Mouse (Mus musculus) heart, adult 9 months (tissue): ENCODE measurements around the gene Capns1.
"Not testable (repeated sequence)": the region's sequence is repeated elsewhere in the genome, so short reads cannot be mapped to it uniquely, and the experiment has no call there.

Experiments
- DNase-seq, 2 experiments: peaks; one replicate each; pipeline ENCODE4 v3.0.0; 2022; ENCODE audit warnings: low spot score in 2 of 2

The Capns1 gene

DNA sequence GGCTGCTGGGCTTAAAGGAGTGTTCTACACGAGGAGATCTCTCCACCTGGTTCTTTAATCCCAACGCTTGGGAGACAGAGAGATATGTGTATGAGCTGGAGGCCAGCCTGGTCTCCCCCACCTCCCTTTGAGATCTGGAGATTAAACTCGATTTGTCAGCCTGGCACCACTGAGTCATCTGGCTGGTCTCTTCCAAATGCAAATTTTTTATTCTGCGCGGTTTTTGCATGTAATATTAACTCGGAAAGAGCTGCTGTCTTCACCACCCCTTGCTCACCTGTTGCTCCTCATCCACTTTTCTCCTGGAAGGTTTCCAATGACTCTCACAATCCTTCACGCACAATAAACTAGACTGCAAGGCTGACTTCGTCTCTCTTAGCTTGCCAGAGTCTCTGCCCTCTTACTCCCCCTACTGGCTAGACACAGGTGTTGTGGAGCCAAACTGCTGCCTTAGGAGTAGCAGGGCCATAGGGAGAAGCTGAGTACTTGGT lies at the start of gene Capns1:
Gene Capns1 (minus strand): TSS at position 331 of the 491 bp plus-strand sequence.
- DNase-seq = peak in 1 of 2 experiments; percentile 63

- DNase-seq = not testable (repeated sequence)
Observed at GRCm38 (mm10) chr7:30237374-30237773, 38.8 kb upstream of the Capns1 start.

DNA sequence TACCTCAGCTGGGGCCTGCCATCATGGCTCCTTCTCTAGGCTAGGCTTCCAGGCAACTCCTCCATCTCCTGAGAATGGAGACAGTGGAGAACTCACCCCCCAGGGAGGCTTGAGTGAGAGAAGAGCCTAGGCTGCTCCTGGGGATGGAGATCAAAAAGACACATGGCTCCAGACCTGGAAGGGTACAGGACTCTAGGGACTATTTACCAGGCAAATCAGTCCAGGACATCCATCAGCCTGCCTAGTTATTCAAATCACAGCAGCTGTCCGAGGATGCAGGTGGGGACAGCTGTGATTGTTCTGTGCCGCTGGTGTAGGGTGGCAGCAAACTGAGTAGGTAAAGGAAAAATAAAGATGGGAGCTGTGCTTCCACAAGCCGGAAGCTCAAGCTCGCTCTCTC lies 37.0 kb upstream of the Capns1 start, which contains the start of gene Ovol3:
Gene Ovol3 (minus strand): TSS at position 101 of the 400 bp plus-strand sequence.
- no peak for DNase-seq

GRCm38 (mm10) chr7:30235091-30235490 lies 36.5 kb upstream of the Capns1 start:
- no peak for DNase-seq

GRCm38 (mm10) chr7:30234276-30234858 lies 35.8 kb upstream of the Capns1 start:
- no peak for DNase-seq

GRCm38 (mm10) chr7:30233387-30233786 lies 34.8 kb upstream of the Capns1 start:
- DNase-seq = no peak

- DNase-seq = peak; percentile 27 to 36
Observed at GRCm38 (mm10) chr7:30232631-30233148, 34.1 kb upstream of the Capns1 start.

DNA sequence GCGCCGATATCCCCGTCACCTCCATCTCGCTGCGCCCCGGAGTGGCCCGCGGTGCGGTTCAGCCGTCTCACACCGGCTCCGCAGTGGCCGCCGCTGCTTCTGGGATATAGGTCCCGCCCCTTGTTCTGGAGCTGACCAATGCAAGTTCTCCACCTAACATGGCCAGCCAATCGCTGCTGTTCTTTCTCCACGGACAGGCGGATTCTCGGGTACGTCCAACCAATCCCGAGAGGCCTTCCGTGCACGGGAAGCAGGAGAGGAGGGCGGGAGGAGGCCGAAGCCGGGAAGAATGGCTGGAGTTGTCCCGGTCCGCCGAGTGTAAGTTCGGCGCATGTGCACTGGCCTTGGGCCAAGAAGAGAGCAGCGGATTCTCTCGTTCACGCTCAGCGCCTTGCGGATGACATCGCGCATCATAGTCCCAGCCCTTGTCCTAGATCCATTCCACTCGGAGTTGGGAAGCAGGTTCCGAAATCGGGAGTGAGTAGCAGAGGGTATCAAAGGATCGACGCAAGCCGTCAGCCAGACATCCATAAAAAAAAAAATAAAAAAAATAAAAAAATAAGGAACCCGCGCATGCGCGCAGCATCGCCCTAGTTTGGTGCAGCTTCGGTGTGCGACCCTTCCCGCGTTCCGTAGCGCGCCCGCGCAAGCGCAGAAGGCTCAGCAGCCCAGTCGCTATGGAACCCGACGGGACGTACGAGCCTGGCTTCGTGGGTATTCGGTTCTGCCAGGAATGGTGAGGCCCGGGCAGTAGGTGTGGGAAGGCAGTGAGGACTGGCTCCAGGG lies 33.3 kb upstream of the Capns1 start, which contains the start of the genes Polr2i and Tbcb:
Gene Polr2i (plus strand): TSS at position 280 of the 786 bp plus-strand sequence.
Gene Tbcb (minus strand): TSS at position 604 of the 786 bp plus-strand sequence.
- DNase-seq = peak; percentile 98 to 99

DNA sequence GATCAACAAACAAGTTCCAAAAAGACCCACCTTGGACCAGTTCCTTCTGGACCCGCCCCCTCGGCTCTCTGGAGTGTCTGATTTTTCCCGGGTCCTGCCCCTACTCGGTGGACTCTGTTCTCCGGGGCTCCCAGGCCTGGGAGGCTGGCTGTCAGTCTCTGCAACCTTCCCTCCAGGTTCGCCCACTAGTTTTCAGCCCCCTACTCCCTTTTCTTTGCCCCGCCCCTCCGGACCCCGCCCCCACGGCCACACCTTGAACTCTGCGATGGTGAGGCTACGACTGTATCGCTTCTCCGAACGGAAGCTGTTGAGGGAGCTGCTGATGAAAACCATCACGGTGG lies 32.7 kb upstream of the Capns1 start:
- DNase-seq = peak in 1 of 2 experiments; percentile 27

- no peak for DNase-seq
Observed at GRCm38 (mm10) chr7:30224206-30224605, 25.6 kb upstream of the Capns1 start.

GRCm38 (mm10) chr7:30222205-30222604 lies 23.6 kb upstream of the Capns1 start:
- no peak for DNase-seq

- DNase-seq = no peak
Observed at GRCm38 (mm10) chr7:30221433-30221832, 22.8 kb upstream of the Capns1 start.

DNA sequence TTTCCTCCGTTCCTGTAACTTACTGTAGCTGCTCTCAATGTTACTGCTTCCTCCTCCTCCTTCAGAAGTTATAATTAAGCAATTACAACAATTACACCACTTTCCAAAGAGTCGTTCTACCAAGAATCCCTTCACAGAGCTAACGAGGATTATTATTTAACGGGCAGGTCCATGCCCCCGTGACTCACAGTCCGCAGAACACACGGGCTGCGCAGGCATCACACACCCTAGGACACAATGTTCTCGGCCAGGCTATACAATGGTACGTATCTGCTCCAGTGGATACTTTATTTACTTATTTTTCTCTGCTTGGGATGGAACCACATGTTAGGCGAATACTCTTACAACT lies 21.4 kb upstream of the Capns1 start:
- DNase-seq = no peak

- no peak for DNase-seq
Observed at GRCm38 (mm10) chr7:30219293-30220007, 20.8 kb upstream of the Capns1 start.

GRCm38 (mm10) chr7:30217277-30217676 lies 18.7 kb upstream of the Capns1 start:
- no peak for DNase-seq

- peak; percentile 64 to 66 for DNase-seq
Observed at GRCm38 (mm10) chr7:30216723-30217151, 18.1 kb upstream of the Capns1 start.

- no peak for DNase-seq
Observed at GRCm38 (mm10) chr7:30215875-30216274, 17.3 kb upstream of the Capns1 start.

DNA sequence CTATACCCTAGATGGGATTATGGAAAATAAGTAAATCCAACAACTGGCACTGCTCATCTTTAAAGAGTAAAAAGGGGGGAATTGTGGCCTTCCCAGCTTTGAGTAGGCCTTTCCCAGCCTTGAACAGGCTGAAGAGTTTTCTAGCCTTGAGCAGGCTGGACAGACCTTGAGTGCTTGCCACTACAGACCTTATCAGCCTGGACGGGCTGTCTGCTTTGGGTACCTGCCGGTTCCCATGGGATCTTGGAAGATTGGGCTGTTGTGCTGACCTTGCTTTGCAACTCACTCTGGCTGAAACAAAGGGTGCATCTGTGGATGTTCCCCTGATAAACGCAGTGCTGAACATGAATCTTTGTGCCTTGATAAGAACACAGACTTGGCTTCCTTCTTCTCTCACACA lies 15.3 kb upstream of the Capns1 start:
- no peak for DNase-seq

- no peak for DNase-seq
Observed at GRCm38 (mm10) chr7:30211025-30211424, 12.4 kb upstream of the Capns1 start.

DNA sequence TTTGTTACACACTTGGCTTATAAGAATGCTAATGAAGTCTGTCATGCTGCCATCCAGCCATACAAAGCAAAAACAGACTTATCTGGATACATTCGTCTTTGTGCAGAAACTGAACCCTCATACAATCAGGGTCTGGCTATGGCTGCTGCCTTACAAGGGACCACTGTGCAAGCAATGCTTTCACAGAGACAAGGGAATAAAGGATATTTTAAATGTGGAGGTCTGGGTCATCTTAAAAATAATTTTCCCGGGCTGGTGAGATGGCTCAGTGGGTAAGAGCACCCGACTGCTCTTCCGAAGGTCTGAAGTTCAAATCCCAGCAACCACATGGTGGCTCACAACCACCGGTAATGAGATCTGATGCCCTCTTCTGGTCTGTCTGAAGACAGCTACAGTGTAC lies 7.8 kb upstream of the Capns1 start:
- DNase-seq = not testable (repeated sequence)

DNA sequence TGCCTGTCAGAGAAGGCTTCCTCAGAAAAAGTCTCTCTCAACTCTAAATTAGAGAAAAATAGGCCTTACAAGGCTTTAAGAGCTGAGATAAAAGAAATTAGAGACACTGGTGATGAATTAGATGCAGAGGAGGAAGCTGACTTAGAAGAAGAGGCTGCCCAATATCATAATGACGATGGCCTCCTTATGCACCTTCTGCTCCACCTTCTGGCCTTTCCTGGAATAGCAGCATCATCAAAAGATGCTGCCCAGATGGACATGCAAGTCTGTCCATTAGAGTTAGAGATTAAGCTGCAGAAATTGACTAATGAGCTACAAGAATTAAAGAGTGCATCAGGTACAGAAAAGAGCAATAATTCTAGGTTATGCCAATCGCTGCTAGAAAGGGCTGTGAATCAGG lies 6.8 kb upstream of the Capns1 start:
- DNase-seq = peak in 1 of 2 experiments; percentile 70

DNA sequence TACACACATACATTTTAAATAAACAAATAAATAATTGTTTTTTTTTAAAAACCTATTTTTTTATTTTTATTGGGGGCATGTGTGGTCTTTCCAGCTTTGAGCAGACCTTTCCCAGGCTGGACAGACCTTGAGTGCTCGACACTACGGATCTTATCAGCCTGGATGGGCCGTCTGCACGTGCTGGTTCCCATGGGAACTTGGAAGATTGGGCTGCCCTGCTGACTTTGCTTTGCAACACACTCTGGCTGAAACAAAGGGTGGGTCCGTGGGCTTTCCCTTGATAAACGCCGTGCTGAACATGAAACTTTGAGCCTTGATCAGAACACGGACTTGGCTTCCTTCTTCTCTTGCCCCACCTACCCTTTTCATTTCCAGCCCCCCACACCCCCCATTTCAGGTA lies 5.8 kb upstream of the Capns1 start:
- DNase-seq = no peak
